Mouse (Mus musculus): Measurements from ENCODE around the gene Rnf144b. TPM values are rescaled to one million over a fixed set of nuclear protein-coding genes. Genes with fewer than 3 reads are reported as not detected.

The Rnf144b gene
- polyA plus RNA-seq, 1 experiment from 2014 or later = 1.2 TPM

DNA sequence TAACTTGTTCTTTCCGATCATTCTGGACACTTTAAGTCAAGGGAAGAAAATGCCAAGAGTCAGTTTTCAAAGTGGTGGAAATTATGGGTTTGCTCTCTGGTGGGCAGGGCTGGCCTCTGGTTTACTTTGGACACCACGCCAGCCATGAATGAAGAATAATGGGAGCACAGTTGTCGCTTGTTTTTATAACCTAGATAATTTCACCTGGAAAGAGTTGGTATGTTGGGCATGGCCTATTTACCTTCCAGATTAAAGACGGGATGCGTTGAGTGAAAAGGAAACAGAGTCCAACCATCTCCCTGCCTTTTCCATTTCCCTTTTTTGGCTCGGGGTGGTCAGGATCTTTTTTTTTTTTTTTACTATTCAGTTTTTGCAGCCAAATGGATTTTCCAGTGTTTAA, 88.5 kb downstream of the Rnf144b start:
- Histone ChIP-seq H3K9me3 (ENCODE audit: control insufficient read depth, low read length) (peaks cover 4% of the 10 kb centered on the region; the same call in 1 of the 2 replicates), H3K27ac (ENCODE audit: low read depth) (no peak overlapping the region), H3K27me3 (replicated peaks; ENCODE audit: control insufficient read depth, insufficient read depth, low read length) (no peaks in the 10 kb centered on the region), H3K9ac (ENCODE audit: low read length) (no peak overlapping the region), H3K36me3 (ENCODE audit: control insufficient read depth, insufficient read depth, low read length) (no peaks in the 10 kb centered on the region), H3K4me1 (replicated peaks; ENCODE audit: control insufficient read depth, insufficient read depth, low read length) (no peaks in the 10 kb centered on the region), H3K4me3 (ENCODE audit: low read depth, low read length) (no peak overlapping the region), H3K4me2 (ENCODE audit: low read length) (no peak overlapping the region)
- 68% methylated on average over 6 of the region's 6 CpGs for WGBS
- no peak for ATAC-seq (replicated peaks; ENCODE audit: low FRiP score, low TSS enrichment, low read depth)
- no peak for DNase-seq (ENCODE audit: low spot score)

DNA sequence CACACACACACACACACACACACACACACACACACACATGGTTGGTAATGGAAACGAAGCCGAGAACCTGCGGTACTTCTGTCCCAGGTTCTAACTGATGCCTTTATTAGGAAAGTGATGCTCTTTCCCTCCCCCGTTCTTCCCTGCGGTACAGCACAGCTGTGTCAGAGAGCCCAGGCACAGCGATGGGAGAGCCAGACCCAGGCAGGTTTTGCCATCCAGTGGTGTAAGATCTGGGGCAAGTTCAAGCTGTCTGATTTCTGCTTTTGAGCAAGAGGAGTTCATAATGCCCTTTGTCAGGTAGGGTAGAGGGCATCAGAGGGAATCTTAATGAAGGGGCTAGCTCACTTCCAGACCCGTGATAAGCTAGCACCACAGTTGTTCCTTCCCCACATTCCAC, 89.1 kb downstream of the Rnf144b start:
- Histone ChIP-seq H3K27me3 (replicated peaks; ENCODE audit: control insufficient read depth, insufficient read depth, low read length) (no peaks in the 10 kb centered on the region), H3K4me2 (ENCODE audit: low read length) (no peak overlapping the region), H3K4me3 (ENCODE audit: low read depth, low read length) (no peak overlapping the region), H3K9me3 (ENCODE audit: control insufficient read depth, low read length) (peaks cover 2% of the 10 kb centered on the region; the same call in 1 of the 2 replicates), H3K9ac (ENCODE audit: low read length) (no peak overlapping the region), H3K27ac (ENCODE audit: low read depth) (no peak overlapping the region), H3K36me3 (ENCODE audit: control insufficient read depth, insufficient read depth, low read length) (no peaks in the 10 kb centered on the region), H3K4me1 (replicated peaks; ENCODE audit: control insufficient read depth, insufficient read depth, low read length) (no peaks in the 10 kb centered on the region)
- DNase-seq (ENCODE audit: low spot score) = no peak
- ATAC-seq (replicated peaks; ENCODE audit: low FRiP score, low TSS enrichment, low read depth) = no peak
- 83% methylated on average over 7 of the region's 7 CpGs for WGBS

DNA sequence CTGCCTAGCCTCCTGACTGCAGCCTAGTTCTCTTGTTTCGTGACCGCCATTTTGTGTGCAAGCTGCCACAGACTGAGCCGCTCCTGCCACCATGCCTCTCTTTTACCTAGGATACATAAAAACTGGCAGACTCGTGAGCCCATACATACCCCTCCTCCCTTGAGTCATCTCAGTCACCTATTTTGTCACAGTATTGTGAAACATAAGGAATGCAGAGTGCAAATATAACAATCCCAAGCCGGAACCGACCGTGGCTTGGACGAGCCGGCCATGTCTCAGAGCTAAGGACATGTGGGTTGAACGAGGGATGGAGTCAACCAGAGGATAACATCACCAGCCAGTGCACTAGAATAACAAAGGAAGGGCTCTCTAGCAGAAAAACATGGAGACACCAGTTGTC, 91.4 kb downstream of the Rnf144b start:
- no peak overlapping the region for H3K4me3 ChIP-seq (ENCODE audit: low read depth, low read length)
- H3K27me3 ChIP-seq (replicated peaks; ENCODE audit: control insufficient read depth, insufficient read depth, low read length) = no peaks in the 10 kb centered on the region
- no peaks in the 10 kb centered on the region for H3K36me3 ChIP-seq (ENCODE audit: control insufficient read depth, insufficient read depth, low read length)
- DNase-seq (ENCODE audit: low spot score) (no peak), ATAC-seq (replicated peaks; ENCODE audit: low FRiP score, low TSS enrichment, low read depth) (no peak)
- no peaks in the 10 kb centered on the region for H3K9me3 ChIP-seq (ENCODE audit: control insufficient read depth, low read length)
- no peak overlapping the region for H3K9ac ChIP-seq (ENCODE audit: low read length)
- no peak overlapping the region for H3K4me2 ChIP-seq (ENCODE audit: low read length)
- H3K27ac ChIP-seq (ENCODE audit: low read depth) = no peak overlapping the region
- 95% methylated on average over 10 of the region's 10 CpGs for WGBS
- no peaks in the 10 kb centered on the region for H3K4me1 ChIP-seq (replicated peaks; ENCODE audit: control insufficient read depth, insufficient read depth, low read length)

DNA sequence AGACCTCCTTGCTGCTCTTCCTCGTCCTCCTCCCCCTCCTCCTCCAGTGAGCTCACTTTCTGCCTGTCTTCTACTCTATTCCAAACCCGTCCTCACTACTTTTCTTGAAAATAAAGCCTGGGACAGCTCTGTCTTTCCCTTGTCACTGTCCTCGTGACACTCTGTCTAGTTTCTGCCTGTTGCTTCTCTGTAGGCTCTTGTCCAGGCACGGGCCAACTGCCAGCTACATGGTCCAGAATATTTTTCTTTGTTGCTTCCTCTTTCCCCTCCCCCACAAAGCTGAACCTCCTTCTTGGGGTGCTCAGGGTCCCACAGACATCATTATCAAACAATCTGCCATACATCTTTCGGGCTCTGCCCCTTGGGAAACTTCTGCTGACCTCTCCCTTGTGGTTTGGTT, 92.4 kb downstream of the Rnf144b start:
- ATAC-seq (replicated peaks; ENCODE audit: low FRiP score, low TSS enrichment, low read depth) (no peak), DNase-seq (ENCODE audit: low spot score) (no peak)
- H3K9me3 ChIP-seq (ENCODE audit: control insufficient read depth, low read length) = no peaks in the 10 kb centered on the region
- no peaks in the 10 kb centered on the region for H3K4me1 ChIP-seq (replicated peaks; ENCODE audit: control insufficient read depth, insufficient read depth, low read length)
- H3K4me3 ChIP-seq (ENCODE audit: low read depth, low read length) = no peak overlapping the region
- H3K4me2 ChIP-seq (ENCODE audit: low read length) = no peak overlapping the region
- no peak overlapping the region for H3K9ac ChIP-seq (ENCODE audit: low read length)
- 65% methylated on average over 5 of the region's 5 CpGs for WGBS
- H3K36me3 ChIP-seq (ENCODE audit: control insufficient read depth, insufficient read depth, low read length) = no peaks in the 10 kb centered on the region
- no peak overlapping the region for H3K27ac ChIP-seq (ENCODE audit: low read depth)
- H3K27me3 ChIP-seq (replicated peaks; ENCODE audit: control insufficient read depth, insufficient read depth, low read length) = no peaks in the 10 kb centered on the region

DNA sequence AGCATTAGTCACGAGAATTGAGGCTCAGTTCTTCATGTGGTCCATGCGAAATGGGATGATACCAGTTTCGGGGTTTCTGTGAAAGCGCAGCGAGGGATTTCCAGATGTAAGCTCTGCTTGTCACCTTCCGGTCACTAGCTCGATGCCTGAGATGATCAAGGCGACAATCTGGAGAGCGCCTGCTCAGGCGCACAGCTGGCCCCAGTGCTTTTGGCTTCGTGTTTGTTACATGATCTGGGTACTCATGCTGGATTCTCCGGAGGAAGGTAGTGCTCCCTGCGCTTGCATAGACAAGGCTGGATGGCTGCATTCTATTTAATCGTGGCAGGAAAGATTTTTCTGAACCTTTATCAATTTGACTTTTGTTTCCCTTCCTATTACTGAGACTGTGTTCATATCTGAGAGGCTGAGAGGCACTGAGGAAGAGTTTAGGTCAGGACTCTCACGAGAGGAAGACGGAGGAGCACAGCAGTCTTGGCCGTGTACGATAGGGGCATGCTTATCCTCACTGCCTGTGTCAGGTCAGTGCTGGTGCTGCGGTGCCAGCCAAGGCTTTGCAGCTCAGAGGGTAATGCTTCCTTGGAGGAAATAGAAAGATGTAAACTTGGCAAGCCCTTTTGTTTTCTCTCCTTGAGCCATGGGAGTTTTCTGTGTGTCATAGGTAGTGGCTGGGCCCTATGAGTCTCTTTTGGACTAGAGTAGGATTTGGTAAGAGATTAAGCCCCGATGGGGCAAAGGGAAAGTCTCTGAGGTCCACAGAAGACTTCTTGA, 93.5 kb downstream of the Rnf144b start:
- Histone ChIP-seq H3K9me3 (ENCODE audit: control insufficient read depth, low read length) (no peaks in the 10 kb centered on the region), H3K4me1 (replicated peaks; ENCODE audit: control insufficient read depth, insufficient read depth, low read length) (no peaks in the 10 kb centered on the region; the same call in 1 of the 2 replicates), H3K27ac (ENCODE audit: low read depth) (no peak overlapping the region), H3K4me2 (ENCODE audit: low read length) (no peak overlapping the region), H3K4me3 (ENCODE audit: low read depth, low read length) (no peak overlapping the region), H3K36me3 (ENCODE audit: control insufficient read depth, insufficient read depth, low read length) (no peaks in the 10 kb centered on the region), H3K9ac (ENCODE audit: low read length) (no peak overlapping the region), H3K27me3 (replicated peaks; ENCODE audit: control insufficient read depth, insufficient read depth, low read length) (no peaks in the 10 kb centered on the region)
- no peak for ATAC-seq (replicated peaks; ENCODE audit: low FRiP score, low TSS enrichment, low read depth)
- DNase-seq (ENCODE audit: low spot score) = no peak
- WGBS = 78% methylated on average over 20 of the region's 20 CpGs

DNA sequence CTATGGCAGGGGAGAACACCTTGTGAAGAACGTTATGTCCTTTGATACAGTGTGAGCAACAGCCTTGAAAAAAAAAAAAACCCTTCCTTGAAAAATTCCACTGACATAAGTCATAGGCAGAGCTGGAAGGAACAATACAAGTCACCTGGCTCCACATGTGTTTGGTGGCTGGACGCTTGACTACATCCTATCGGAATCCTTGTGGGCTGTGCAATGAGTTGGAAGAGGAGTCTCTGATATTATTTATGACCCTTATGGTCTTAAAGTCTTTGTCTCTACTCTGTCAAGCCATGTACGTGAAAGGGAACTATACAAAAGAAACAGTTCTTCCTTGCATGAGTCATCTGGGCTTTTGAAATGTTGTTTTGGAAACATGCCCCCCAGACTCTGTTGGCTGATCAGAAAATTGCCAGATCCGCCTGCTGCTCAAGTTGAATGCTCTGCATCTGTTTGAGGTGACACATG, 94.7 kb downstream of the Rnf144b start:
- Histone ChIP-seq H3K9me3 (ENCODE audit: control insufficient read depth, low read length) (no peaks in the 10 kb centered on the region), H3K4me2 (ENCODE audit: low read length) (no peak overlapping the region), H3K27ac (ENCODE audit: low read depth) (no peak overlapping the region), H3K4me1 (replicated peaks; ENCODE audit: control insufficient read depth, insufficient read depth, low read length) (no peaks in the 10 kb centered on the region; the same call in 1 of the 2 replicates), H3K36me3 (ENCODE audit: control insufficient read depth, insufficient read depth, low read length) (no peaks in the 10 kb centered on the region), H3K4me3 (ENCODE audit: low read depth, low read length) (no peak overlapping the region), H3K27me3 (replicated peaks; ENCODE audit: control insufficient read depth, insufficient read depth, low read length) (no peaks in the 10 kb centered on the region), H3K9ac (ENCODE audit: low read length) (no peak overlapping the region)
- WGBS = 73% methylated on average over 5 of the region's 5 CpGs
- ATAC-seq (replicated peaks; ENCODE audit: low FRiP score, low TSS enrichment, low read depth) = no peak
- no peak for DNase-seq (ENCODE audit: low spot score)

DNA sequence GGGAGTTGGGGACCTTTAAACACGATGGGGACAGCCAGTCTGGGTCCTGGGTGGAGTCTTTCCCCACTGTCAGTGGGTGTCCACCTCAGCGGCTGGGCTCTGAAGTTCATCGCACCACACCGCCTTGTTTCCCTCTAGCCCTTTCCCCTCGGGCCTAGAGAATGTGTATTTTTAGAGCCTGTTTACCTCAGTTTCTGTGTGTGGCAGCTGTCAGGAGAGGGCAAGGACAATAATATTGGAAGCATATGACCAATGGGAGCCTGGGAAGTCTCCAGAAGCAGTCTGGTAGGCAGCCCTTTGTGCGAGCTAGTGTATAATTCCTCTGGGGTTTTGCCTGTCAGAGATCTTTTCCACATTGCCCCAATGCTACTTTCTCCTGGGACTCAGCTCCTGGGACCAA, 95.9 kb downstream of the Rnf144b start:
- ATAC-seq (replicated peaks; ENCODE audit: low FRiP score, low TSS enrichment, low read depth) = no peak
- H3K4me2 ChIP-seq (ENCODE audit: low read length) = no peak overlapping the region
- WGBS = 72% methylated on average over 6 of the region's 6 CpGs

DNA sequence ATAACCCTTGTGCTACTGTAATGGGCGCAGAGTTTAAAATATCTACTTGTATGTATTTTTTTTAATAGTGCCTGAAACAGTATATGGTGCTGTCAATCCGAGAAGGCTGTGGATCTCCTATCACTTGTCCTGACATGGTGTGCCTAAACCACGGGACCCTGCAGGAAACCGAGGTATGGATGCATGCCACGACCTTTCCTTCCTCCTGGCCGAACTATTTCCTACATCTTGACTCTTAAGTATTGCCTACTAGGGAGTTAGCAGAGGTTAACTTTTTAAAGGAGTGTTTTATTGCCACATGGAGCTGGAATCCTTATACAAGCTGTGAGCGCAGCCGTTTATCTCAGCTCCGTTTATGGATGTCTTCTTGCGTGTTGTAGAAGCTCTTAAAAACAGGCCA, 98.0 kb downstream of the Rnf144b start:
- 56% methylated on average over 10 of the region's 10 CpGs for WGBS
- Histone ChIP-seq H3K9me3 (ENCODE audit: control insufficient read depth, low read length) (no peaks in the 10 kb centered on the region), H3K4me1 (replicated peaks; ENCODE audit: control insufficient read depth, insufficient read depth, low read length) (peaks cover 3% of the 10 kb centered on the region; the same call in 1 of the 2 replicates), H3K36me3 (ENCODE audit: control insufficient read depth, insufficient read depth, low read length) (no peaks in the 10 kb centered on the region), H3K4me2 (ENCODE audit: low read length) (no peak overlapping the region), H3K27me3 (replicated peaks; ENCODE audit: control insufficient read depth, insufficient read depth, low read length) (no peaks in the 10 kb centered on the region), H3K9ac (ENCODE audit: low read length) (no peak overlapping the region), H3K27ac (ENCODE audit: low read depth) (no peak overlapping the region), H3K4me3 (ENCODE audit: low read depth, low read length) (no peak overlapping the region)
- ATAC-seq (replicated peaks; ENCODE audit: low FRiP score, low TSS enrichment, low read depth) = no peak
- DNase-seq (ENCODE audit: low spot score) = no peak

More for the DNA sequence above, 95.9 kb downstream of the Rnf144b start:
- no peaks in the 10 kb centered on the region for H3K36me3 ChIP-seq (ENCODE audit: control insufficient read depth, insufficient read depth, low read length)
- H3K9me3 ChIP-seq (ENCODE audit: control insufficient read depth, low read length) = no peaks in the 10 kb centered on the region
- no peak for DNase-seq (ENCODE audit: low spot score)
- H3K9ac ChIP-seq (ENCODE audit: low read length) = no peak overlapping the region
- H3K27ac ChIP-seq (ENCODE audit: low read depth) = no peak overlapping the region
- no peaks in the 10 kb centered on the region for H3K27me3 ChIP-seq (replicated peaks; ENCODE audit: control insufficient read depth, insufficient read depth, low read length)
- H3K4me3 ChIP-seq (ENCODE audit: low read depth, low read length) = no peak overlapping the region
- no peaks in the 10 kb centered on the region; the same call in 1 of the 2 replicates for H3K4me1 ChIP-seq (replicated peaks; ENCODE audit: control insufficient read depth, insufficient read depth, low read length)

All from intestine, embryonic 14.5 days (tissue).